In genomic region chr3:154572341-154572972, GRCm38 (mm10) we compare ENCODE assay signal across 8 mouse cellular contexts. TPM values are rescaled to one million over a fixed set of nuclear protein-coding genes. Genes with fewer than 3 reads are reported as not detected.
A peak's percentile ranks its signal among the peaks of the same experiment; 100 is the strongest.
DNase-seq lines count a peak whose midpoint lies in the region; ATAC-seq and TF ChIP-seq lines count a peak whose summit lies in the region.

No protein-coding gene starts in this region.

- 16% methylated on average over 12 of the region's 12 CpGs for WGBS in forebrain, embryonic 10.5 days

- no peaks in the 10 kb centered on the region for H3K4me1 ChIP-seq in G1E (ENCODE audit: insufficient read depth, low read depth, low read length)
- peaks cover 23% of the 10 kb centered on the region for H3K4me1 ChIP-seq in forebrain, embryonic 10.5 days

- DNase-seq in G1E (ENCODE audit: low spot score), result peak; percentile 11
- DNase-seq in c-Kit-positive CD71-positive TER-119-negative erythroid progenitor cells, embryonic 14.5 days (ENCODE audit: low read depth), result peak; percentile 35
- peak; percentile 75 for DNase-seq in forebrain, embryonic 10.5 days (ENCODE audit: extremely low spot score, low spot score)
- DNase-seq in heart, postnatal 4 days, result peak; percentile 82
- DNase-seq in layer of hippocampus, adult 2 months (ENCODE audit: low spot score in 2 of 2), result peak; percentile 67 to 80
- peak; percentile 76 for DNase-seq in lung, postnatal 10 days
- DNase-seq in ovary, postnatal 14 days (ENCODE audit: low spot score), result peak; percentile 54
- DNase-seq in thymus, postnatal 25 days, result peak; percentile 54

- H3K9me3 ChIP-seq in G1E (replicated peaks), result no peaks in the 10 kb centered on the region
- no peaks in the 10 kb centered on the region for H3K9me3 ChIP-seq in forebrain, embryonic 10.5 days

- peak; percentile 49 for TF ChIP-seq CTCF in G1E (IDR thresholded peaks at IDR 0.05; ENCODE audit: low read depth, low read length)
- peak; percentile 95 for TF ChIP-seq CTCF in layer of hippocampus, adult 2 months (conservative IDR thresholded peaks at IDR 0.05)

- no peaks in the 10 kb centered on the region for H3K27me3 ChIP-seq in G1E (ENCODE audit: insufficient read depth, low read length)
- H3K27me3 ChIP-seq in forebrain, embryonic 10.5 days (ENCODE audit: poor library complexity, severe bottlenecking), result peaks cover 41% of the 10 kb centered on the region

- H3K27ac ChIP-seq in forebrain, embryonic 10.5 days, result no peak overlapping the region
- no peak overlapping the region for H3K27ac ChIP-seq in layer of hippocampus, adult 2 months

- peaks cover under 1% of the 10 kb centered on the region for H3K36me3 ChIP-seq in G1E (replicated peaks)
- no peaks in the 10 kb centered on the region for H3K36me3 ChIP-seq in forebrain, embryonic 10.5 days (replicated peaks)

- H3K4me3 ChIP-seq in G1E (ENCODE audit: low read depth, low read length), result no peak overlapping the region
- H3K4me3 ChIP-seq in forebrain, embryonic 10.5 days, result peak overlapping the region; percentile 15; the same call in 1 of the 2 replicates
- H3K4me3 ChIP-seq in layer of hippocampus, adult 2 months, result no peak overlapping the region

- peak; percentile 72; the same call in 1 of the 2 replicates for ATAC-seq in G1E (ENCODE audit: extremely low read depth, insufficient number of reproducible peaks, low FRiP score, poor library complexity, severe bottlenecking)

RNA-seq across cellular contexts. Expression of gene Cryz, which starts 24.1 kb away (rescaled TPM):
- 23.8 and 24.3 TPM in 2 replicates for total RNA-seq in G1E (2014; fragmentation: Nextera tagmentation)
- total RNA-seq in G1E (2017), result 11.9 and 13.4 TPM in 2 replicates
- 3.4 TPM in 2 replicates for polyA plus RNA-seq in G1E (2012)
- polyA plus RNA-seq in forebrain, embryonic 10.5 days (2016; fragmentation: Nextera tagmentation; extraction: Ambion mirVana), result 23.8 and 24.2 TPM in 2 replicates
- total RNA-seq in heart, postnatal 4 days (2021), result 10 to 100 TPM; 15.5 to 22.4 TPM
- total RNA-seq in layer of hippocampus, adult 2 months (2021), result 10 to 100 TPM; 20.5 to 23.2 TPM

RNA-seq across cellular contexts. Expression of gene Tyw3, which starts 24.4 kb away (rescaled TPM):
- 4.7 and 10.5 TPM in 2 replicates for total RNA-seq in G1E (2014; fragmentation: Nextera tagmentation)
- 2.4 and 3.2 TPM in 2 replicates for total RNA-seq in G1E (2017)
- polyA plus RNA-seq in G1E (2012), result 2.3 and 3.4 TPM in 2 replicates
- polyA plus RNA-seq in forebrain, embryonic 10.5 days (2016; fragmentation: Nextera tagmentation; extraction: Ambion mirVana), result 17.8 and 18.1 TPM in 2 replicates
- total RNA-seq in heart, postnatal 4 days (2021), result 1 to 10 TPM; 5.9 to 6.8 TPM
- 10 to 100 TPM; 11.1 to 12.4 TPM for total RNA-seq in layer of hippocampus, adult 2 months (2021)

Comparison
In these comparisons a context has a peak if more than half of its experiments do, and no peak if none do; other contexts are left out.
1. DNase-seq: peak in every context shown above with its lines; median percentile 82 in heart, postnatal 4 days; 76 in lung, postnatal 10 days; 75 in forebrain, embryonic 10.5 days; 74 in layer of hippocampus, adult 2 months; 54 in ovary, postnatal 14 days; 54 in thymus, postnatal 25 days; 35 in c-Kit-positive CD71-positive TER-119-negative erythroid progenitor cells, embryonic 14.5 days; 11 in G1E.